Mouse (Mus musculus) right cerebral cortex, postnatal 25 days (tissue): ENCODE results near the gene Hbb-bt.
"Not testable (repeated sequence)": the region's sequence is repeated elsewhere in the genome, so short reads cannot be mapped to it uniquely, and the experiment has no call there.

Experiments
- DNase-seq: peaks from one replicate; pipeline ENCODE4 v3.0.0; 2022

Hbb-bt gene

GRCm38 (mm10) chr7:103813766-103814165 is at the start of gene Hbb-bt:
Hbb-bt (minus strand) TSS chr7:103813996.
- DNase-seq: no peak

DNA sequence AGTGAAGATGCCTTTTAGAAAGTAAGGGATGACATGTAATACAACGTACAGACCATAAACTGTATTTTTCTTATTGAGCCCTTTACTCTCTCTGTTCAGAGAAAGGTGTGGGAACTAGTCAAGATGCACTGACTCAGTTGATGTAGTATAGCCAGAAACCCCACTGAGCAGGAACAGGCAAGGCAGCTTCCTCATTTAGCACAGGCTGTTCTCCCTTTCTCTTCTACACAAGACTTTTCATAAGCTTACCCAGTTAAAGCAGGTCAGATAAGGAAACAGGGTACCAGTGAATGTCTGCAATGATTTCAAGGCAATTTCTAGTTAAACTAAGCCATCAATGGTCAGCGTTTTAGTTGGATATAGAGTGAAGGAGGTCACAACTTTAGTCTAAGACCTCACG is 47.7 kb upstream of the Hbb-bt start:
- DNase-seq: no peak

DNA sequence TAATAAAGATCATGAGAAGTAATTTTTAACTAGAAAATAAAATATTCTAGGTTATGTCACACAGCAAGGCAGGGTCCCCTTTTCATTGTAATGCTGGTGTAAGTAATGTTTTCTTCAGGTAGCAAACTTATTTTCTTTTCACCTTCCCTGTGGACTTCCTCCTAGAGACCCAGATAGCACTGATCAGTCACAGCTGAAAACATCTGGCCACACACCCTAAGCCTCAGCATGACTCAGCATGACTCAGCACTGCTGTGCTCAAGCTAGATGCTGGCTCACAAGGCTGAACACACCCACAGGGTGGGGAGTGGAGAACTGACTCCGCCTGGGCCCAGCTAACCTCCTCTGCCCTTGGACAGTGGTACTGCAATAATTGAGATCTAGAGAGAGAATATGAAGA is 47.1 kb upstream of the Hbb-bt start:
- DNase-seq: no peak

DNA sequence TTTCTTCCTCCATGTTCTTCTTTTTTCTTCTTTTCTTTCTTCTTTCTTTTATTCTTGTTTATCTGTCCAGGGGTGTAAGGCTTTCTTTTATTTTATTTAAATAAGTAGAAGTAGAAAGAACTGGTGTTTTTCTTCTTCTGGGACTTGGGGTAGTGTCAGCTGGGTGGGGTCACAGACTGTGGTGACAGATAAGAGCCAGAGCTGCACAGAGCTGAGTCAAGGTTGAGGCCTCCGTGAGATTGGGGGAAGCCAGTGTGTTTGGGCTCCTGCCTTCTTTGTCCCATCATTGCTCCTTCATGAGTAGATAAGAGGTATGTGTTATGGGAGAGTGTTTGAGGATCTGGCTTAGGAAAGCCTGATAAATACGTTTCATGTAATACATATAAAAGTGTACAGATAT is 45.3 kb upstream of the Hbb-bt start:
- DNase-seq: no peak

- DNase-seq: no peak
Measured at GRCm38 (mm10) chr7:103854669-103855068, 40.9 kb upstream of the Hbb-bt start.

DNA sequence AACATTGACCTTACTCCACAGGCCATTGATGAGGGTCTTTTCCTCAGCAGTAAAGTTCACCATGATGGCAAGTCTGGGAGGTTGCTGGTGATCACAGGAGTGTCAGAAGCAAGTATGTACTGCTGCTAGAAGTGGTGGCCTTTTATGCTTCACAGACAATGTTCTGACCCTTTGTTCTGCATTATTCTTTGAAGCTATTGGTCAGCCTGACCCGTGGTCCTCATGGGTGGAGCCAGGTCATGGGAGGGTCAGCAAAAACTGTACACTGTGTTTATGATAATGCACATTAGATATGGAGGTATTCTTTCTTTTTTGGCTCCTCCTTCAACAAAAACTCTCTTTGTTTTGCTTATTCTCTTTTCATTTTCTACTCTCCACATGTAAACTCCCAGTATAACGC is 39.3 kb upstream of the Hbb-bt start, which contains the start of gene Hbb-y:
Gene Hbb-y, minus strand, starts transcription at position 127 of the 400 bp plus-strand sequence.
- DNase-seq: no peak

DNA sequence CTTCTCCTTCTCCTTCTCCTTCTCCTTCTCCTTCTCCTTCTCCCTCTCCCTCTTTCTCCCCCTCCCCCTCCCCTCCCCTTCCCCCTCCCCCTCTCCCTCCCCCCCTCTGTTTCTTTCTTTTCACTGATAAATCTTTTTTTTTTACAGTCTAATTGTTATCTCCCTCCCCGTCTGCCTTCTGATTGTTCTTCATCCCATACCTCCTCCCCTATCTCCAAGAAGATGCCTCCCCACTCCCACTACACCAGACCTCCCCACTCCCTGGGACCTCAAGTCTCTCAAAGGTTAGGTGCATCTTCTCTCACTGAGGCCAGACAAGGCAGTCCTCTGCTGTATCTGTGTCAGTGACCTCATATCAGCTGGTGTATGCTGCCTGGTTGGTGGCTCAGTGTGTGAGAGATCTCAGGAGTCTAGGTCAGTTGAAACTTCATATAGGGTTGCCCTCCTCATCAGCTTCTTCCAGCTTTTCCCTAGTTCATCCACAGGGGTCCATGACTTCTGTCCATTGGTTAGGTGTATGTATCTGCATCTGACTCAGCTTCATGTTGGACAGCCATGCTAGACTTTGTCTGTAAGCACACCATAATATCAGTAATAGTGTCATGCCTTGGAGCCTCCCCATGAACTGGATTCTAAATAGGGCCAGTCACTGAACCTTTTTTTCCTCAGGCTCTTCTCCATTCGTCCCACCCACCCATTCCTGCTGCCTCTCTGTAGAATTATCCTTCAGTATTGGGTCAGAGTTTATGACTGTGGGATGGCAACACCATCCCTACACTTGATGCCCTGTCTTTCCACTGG is 30.9 kb upstream of the Hbb-bt start:
- DNase-seq: no peak

GRCm38 (mm10) chr7:103843034-103843433 is 29.2 kb upstream of the Hbb-bt start, which contains the start of gene Hbb-bh1:
Hbb-bh1 (minus strand) TSS chr7:103843164.
- DNase-seq: no peak

- no peak for DNase-seq
Measured at GRCm38 (mm10) chr7:103840268-103840667, 26.5 kb upstream of the Hbb-bt start, which contains the start of gene Hbb-bh2. Hbb-bh2 (minus strand) TSS chr7:103840520.

DNA sequence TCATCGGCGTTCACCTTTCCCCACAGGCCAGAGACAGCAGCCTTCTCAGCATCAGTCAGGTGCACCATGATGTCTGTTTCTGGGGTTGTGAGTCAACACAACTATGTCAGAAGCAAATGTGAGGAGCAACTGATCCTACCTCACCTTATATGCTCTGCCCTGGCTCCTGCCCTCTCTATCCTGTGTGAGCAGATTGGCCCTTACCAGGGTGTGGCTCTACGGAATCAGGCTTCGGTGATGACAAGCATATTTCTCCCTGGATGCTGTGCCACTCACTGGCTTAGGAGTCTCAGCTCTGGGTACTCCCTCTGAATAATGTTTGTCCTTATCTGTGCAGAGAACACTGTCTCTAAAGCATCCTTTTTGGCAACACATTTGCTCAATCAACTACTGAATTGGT is 14.0 kb upstream of the Hbb-bt start, which contains the start of gene Hbb-bs:
Gene Hbb-bs, minus strand, starts transcription at position 289 of the 400 bp plus-strand sequence.
- DNase-seq: no peak

- not testable (repeated sequence) for DNase-seq
Measured at GRCm38 (mm10) chr7:103827139-103827538, 13.3 kb upstream of the Hbb-bt start.

DNA sequence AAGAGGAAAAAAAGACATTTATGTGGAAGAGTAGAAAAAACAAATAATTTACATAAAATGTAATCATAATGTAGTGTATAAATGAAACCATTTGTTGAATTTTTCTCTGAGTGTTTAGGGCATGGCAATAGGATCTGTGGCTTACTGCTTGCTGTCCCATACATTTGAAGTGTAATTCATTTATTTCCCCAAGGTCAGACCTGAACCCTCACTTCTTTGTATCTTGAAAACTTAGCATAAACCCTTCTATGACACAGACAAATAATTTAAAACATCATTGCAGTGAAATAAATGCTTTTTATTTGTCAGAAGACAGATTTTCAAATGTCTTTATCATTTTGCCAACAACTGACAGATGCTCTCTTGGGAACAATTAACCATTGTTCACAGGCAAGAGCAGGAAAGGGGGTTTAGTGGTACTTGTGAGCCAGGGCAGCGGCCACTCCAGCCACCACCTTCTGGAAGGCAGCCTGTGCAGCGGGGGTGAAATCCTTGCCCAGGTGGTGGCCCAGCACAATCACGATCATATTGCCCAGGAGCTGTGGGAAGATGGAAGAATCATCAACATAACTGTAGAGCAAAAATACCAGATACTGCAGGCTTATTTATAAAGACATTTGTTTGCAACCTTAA is 12.6 kb upstream of the Hbb-bt start:
- DNase-seq: no peak

DNA sequence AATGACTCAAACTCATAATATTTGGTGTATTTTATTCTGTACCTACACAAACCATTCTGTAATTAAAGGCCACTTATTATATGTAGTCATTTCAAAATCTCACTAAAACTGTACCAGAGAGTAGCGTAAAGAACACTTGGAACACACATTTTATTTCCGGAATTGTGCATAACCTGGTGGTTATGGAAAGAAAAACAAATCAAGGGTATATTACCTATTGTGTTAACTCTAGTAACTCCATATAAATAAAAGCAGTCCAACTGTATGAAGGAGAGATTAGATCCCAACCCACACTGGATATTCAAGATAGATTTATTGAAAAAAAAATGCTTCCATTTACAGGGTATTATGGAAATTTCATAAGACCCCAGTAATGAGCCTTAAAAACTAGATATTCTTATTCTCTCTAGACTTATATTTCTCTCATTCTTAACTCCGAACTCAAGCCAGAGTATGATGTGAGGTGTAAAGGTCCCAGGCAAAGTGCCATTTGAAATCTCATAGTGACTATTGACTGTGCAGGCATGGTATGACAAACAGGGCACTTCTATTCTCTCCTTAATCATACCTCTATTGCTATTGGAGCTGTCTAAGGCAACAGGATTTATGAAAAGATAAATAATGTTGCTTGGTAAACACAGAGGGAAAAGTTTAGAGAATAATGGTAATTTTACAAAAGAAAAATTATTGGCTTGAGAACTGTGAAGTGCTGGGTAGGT is 11.9 kb upstream of the Hbb-bt start:
- DNase-seq: no peak

- DNase-seq: no peak
Measured at GRCm38 (mm10) chr7:103824597-103824996, 10.8 kb upstream of the Hbb-bt start.

GRCm38 (mm10) chr7:103815085-103815484 is 1.3 kb upstream of the Hbb-bt start:
- DNase-seq: not testable (repeated sequence)

DNA sequence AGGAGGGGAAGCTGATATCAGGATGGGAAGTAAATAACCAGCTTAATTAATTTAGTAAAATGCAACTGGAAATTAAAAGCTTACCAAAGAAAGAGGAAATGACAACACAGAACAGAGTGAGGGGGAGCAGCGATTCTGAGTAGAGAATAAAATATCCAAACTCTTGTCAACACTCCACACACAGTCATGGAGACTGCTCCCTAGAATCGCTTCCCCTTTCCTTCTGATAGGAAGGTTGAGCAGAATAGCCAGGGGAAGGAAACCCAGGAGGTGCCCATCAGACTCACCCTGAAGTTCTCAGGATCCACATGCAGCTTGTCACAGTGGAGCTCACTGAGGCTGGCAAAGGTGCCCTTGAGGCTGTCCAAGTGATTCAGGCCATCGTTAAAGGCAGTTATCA is 644 bp downstream of the Hbb-bt start:
- not testable (repeated sequence) for DNase-seq

GRCm38 (mm10) chr7:103812174-103812573 is 1.6 kb downstream of the Hbb-bt start:
- no peak for DNase-seq

- DNase-seq: no peak
Measured at GRCm38 (mm10) chr7:103811223-103811845, 2.5 kb downstream of the Hbb-bt start.

GRCm38 (mm10) chr7:103810746-103811145 is 3.0 kb downstream of the Hbb-bt start:
- DNase-seq: no peak

GRCm38 (mm10) chr7:103810296-103810695 is 3.5 kb downstream of the Hbb-bt start:
- no peak for DNase-seq

DNA sequence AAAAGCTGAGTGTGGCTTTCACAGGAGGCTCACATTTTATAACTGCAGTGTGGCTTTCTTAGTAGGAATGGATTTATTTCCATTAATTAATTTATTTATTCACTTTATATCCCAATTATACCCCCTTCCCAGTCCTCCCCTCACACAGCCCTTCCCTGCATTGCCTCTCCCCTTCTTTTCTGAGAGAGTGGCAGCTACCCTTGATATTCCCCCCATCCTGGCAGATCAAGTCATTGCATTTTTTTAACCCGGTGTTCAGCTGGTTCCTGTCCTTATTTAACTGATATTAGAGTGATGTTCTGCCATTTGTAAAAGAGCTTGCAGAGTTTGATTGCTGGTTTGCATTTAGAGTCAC is 4.0 kb downstream of the Hbb-bt start:
- no peak for DNase-seq

DNA sequence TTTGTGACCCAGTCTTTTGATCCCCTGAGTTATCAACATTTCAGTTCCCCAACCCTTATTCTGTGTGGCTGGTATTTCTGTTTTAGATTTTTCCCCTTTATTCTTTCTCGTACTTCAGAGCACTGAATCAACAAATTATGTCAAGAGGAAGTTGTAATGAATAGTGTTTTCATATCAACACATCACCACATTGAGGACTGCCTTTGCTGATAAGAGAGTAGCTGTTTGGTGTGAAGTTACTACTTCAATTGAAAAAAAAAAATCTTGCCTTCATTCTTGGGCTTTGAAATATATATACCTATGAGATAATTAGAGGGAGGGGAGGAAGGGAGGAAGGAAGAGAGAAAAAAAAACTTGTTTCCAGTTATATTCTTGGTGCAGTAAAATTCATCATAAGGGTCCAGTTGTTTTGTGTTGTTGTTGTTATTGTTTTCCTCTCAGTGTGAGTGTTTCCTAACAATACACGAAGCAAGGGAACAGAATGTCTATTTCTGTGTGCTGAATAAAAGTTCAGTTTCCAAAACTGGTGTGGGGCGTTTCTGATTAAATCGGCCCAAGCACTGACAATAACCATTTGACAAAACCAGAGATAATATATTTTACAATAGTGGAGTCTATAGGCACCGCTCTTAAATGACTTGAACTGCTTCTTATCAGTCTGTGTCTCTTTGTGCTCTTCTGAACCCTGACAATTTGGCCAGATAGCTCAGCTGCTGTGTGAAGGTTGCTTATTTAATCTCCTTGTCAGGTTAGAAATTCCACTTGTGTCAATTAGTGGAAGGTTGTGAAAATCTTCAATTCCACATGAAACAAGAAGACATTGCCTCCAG is 4.6 kb downstream of the Hbb-bt start:
- no peak for DNase-seq
